Mouse (Mus musculus) bone marrow macrophage, adult 2 months (primary cell): Measurements from ENCODE around the gene Cln5. TPM values are rescaled to one million over a fixed set of nuclear protein-coding genes. Genes with fewer than 3 reads are reported as not detected.

ENCODE experiments used
- H3K27ac ChIP-seq: 2 replicates; pipeline ENCODE4 v1.5.1; 2012; ENCODE audit warnings: low read depth, low read length; ENCODE audit not compliant: insufficient read depth
- H3K4me1 ChIP-seq: 2 replicates; pipeline ENCODE4 v1.6.1; 2012; ENCODE audit warnings: low read length; ENCODE audit not compliant: control insufficient read depth, insufficient read depth
- H3K4me3 ChIP-seq: 2 replicates; pipeline ENCODE4 v1.5.1; 2012; ENCODE audit warnings: mild to moderate bottlenecking, low read length, moderate library complexity; ENCODE audit not compliant: insufficient read depth
- CTCF ChIP-seq: IDR thresholded peaks from 2 replicates; pipeline ENCODE4 v1.5.1; 2012; ENCODE audit warnings: low read depth, mild to moderate bottlenecking, low read length, moderate library complexity
- POLR2A ChIP-seq: IDR thresholded peaks from 2 replicates; pipeline ENCODE4 v1.6.1; 2012; ENCODE audit warnings: mild to moderate bottlenecking, low read depth, low read length, borderline replicate concordance
- polyA plus RNA-seq: library from polyadenylated mRNA; stranded (reverse); fragments of >200 nt; gene quantifications from 2 replicates; pipeline ENCODE4 v1.2.4, GENCODE M21; 2012; ENCODE audit not compliant: missing spikeins, insufficient read depth, insufficient read length

Gene Cln5
- polyA plus RNA-seq, 1 experiment = 58.2 TPM

GRCm38 (mm10) chr14:103096621-103097020 is 26.6 kb downstream of the Cln5 start:
- Histone ChIP-seq H3K27ac (peak overlapping the region; percentile 2; the same call in 1 of the 2 replicates), H3K4me3 (peak overlapping the region; percentile 1; the same call in 1 of the 2 replicates), H3K4me1 (peaks cover 24% of the 10 kb centered on the region)
- TF ChIP-seq POLR2A (no peak), CTCF (no peak)

DNA sequence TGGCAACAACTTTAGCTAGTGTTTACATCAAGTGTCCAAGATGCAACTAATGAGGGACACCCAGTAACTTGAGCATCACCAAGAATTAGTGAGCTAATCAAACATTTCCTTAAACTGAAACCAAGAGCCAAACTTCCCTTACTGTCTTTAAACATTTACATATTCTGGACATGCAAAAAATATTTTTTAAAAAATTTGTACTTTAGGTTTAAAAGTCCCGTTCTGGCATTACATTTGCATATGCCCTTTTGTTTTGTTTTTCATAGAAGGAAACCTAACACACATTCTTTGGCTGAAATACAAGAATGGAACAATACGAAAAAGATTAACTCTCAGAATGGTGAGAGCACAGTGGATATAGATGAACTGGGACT is 28.2 kb downstream of the Cln5 start:
- TF ChIP-seq CTCF (no peak), POLR2A (no peak)
- peaks cover 30% of the 10 kb centered on the region for H3K4me1 ChIP-seq

GRCm38 (mm10) chr14:103098587-103099235 is 28.7 kb downstream of the Cln5 start:
- peak overlapping the region; percentile 95 for H3K27ac ChIP-seq
- TF ChIP-seq CTCF = no peak
- no peak for TF ChIP-seq POLR2A
- peak overlapping the region; percentile 87 for H3K4me3 ChIP-seq
- H3K4me1 ChIP-seq = peaks cover 30% of the 10 kb centered on the region

More for the DNA sequence above, 28.2 kb downstream of the Cln5 start:
- peak overlapping the region; percentile 87 for H3K4me3 ChIP-seq
- H3K27ac ChIP-seq = peak overlapping the region; percentile 83

DNA sequence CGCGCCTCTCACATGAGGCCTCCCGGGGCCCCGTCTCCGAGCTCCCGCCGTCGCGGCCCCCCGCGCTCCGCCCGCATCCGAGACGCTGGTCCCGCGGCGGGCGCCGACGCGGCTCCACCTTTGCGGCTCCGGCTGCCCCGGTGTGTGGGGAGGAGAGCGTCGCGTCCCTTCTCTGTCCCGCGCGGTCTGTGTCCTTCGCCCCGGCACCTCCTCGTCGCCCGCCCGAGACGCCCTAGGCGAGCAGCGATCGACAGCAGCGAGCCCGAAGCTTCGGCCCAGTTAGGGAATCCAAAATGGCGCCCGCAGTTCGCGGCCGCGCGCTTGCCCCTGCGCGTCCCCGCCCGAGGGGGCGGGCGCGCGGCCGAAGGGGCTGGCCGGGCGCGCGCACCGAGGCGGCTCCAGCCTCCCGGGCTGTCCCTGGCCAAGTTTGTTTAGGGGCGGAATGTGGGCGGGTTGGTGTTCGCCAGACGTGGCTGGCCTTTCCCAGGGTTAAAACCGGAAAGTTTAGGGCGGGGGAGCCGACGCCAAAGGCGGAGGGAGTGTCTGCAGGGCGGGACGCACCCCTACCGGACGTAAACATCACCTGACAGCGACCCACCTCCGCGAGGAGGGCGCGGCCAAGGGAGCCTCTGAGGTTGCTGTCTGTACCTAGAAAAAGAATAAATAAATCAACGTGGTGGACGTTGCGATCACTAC is 29.4 kb downstream of the Cln5 start, which contains the start of gene Fbxl3:
Fbxl3 (minus strand) TSS at position 329 of the 696 bp plus-strand sequence.
- TF ChIP-seq POLR2A (no peak), CTCF (no peak)
- peak within 1 kb of the TSS; percentile 87 for H3K4me3 ChIP-seq
- H3K27ac ChIP-seq = peak within 1 kb of the TSS; percentile 95
- peaks cover 24% of the 10 kb centered on the region for H3K4me1 ChIP-seq

GRCm38 (mm10) chr14:103100296-103100695 is 30.3 kb downstream of the Cln5 start:
- no peak for TF ChIP-seq POLR2A
- TF ChIP-seq CTCF = no peak
- no peak overlapping the region for H3K27ac ChIP-seq
- peaks cover 22% of the 10 kb centered on the region for H3K4me1 ChIP-seq
- H3K4me3 ChIP-seq = no peak overlapping the region

- TF ChIP-seq POLR2A (no peak), CTCF (no peak)
- peaks cover 16% of the 10 kb centered on the region for H3K4me1 ChIP-seq
- H3K4me3 ChIP-seq = no peak overlapping the region
- H3K27ac ChIP-seq = no peak overlapping the region
Observed at GRCm38 (mm10) chr14:103101171-103101570, 31.2 kb downstream of the Cln5 start.

- no peak overlapping the region for H3K27ac ChIP-seq
- TF ChIP-seq POLR2A (no peak), CTCF (no peak)
- no peak overlapping the region for H3K4me3 ChIP-seq
Observed at GRCm38 (mm10) chr14:103102246-103102645, 32.2 kb downstream of the Cln5 start.

DNA sequence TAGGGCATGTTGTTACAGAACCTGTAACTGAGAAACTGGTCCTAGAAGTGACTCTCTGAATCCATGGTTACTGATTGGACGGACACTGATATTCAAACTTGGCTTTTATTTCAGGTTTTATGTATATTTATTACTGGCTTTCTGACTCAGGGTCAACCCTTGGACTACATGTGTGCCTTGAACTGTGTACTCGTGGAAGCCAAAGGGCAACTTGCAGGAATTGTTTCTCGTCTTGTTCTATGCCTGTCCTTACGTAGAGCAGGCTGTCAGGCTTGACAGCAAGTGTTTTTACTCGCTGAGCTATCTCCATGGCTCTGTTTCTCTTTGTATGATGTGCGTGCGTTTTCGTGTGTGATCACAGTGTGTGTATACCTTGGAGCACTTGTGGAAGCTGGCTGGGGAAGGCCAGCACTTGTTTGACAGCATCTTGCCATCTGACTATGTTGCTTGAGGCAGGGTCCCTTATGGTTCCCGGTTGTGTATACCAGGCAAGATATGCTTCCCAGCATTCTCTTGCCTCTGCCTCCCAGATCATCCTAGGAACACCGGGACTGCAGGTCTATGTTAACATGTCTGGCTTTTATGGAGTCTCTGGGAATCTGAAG is 32.8 kb downstream of the Cln5 start:
- TF ChIP-seq CTCF (no peak), POLR2A (no peak)
- Histone ChIP-seq H3K4me3 (no peak overlapping the region), H3K4me1 (peaks cover 5% of the 10 kb centered on the region), H3K27ac (no peak overlapping the region)

More at GRCm38 (mm10) chr14:103102246-103102645, 32.2 kb downstream of the Cln5 start:
- H3K4me1 ChIP-seq = peaks cover 7% of the 10 kb centered on the region

- Histone ChIP-seq H3K4me1 (peaks cover 5% of the 10 kb centered on the region), H3K4me3 (no peak overlapping the region), H3K27ac (no peak overlapping the region)
- TF ChIP-seq POLR2A = no peak
- TF ChIP-seq CTCF = no peak
Observed at GRCm38 (mm10) chr14:103106301-103106700, 36.3 kb downstream of the Cln5 start.

DNA sequence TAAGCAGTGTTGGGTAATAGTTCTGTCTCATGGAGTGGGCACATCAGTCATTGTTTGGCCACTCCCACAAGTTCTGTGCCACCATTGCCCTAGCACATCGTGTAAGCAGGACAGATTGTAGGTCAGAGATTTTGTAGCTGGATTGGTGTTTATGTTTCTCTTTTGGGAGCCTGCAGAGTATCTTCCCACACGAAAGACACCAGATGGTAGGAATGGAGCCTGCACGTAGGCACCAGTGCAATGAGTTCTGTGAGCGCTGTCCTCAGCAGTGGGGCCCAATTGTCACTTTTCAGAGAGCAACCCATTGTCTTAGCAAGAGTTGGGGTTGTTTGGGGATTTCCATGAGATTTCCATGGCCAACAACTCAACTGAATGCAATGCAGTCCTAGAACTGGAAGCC is 40.0 kb downstream of the Cln5 start:
- Histone ChIP-seq H3K4me3 (no peak overlapping the region), H3K27ac (no peak overlapping the region), H3K4me1 (peaks cover 7% of the 10 kb centered on the region)
- TF ChIP-seq CTCF (no peak), POLR2A (no peak)
